In genomic region chr14:14702399-14703345, GRCm38 (mm10) we compare ENCODE assay signal across 8 mouse cellular contexts. TPM values are rescaled to one million over a fixed set of nuclear protein-coding genes. Genes with fewer than 3 reads are reported as not detected.
A peak's percentile ranks its signal among the peaks of the same experiment; 100 is the strongest.
DNase-seq lines count a peak whose midpoint lies in the region; ATAC-seq lines count a peak whose summit lies in the region.

No protein-coding gene starts in this region.

- peak; percentile 98 for ATAC-seq in hindbrain, embryonic 16.5 days

- WGBS in hindbrain, embryonic 16.5 days: under 1% methylated on average over 59 of the region's 85 CpGs
- under 1% methylated on average over 59 of the region's 85 CpGs for WGBS in macrophage (ENCODE audit: missing documents)

- peak; percentile 89 for DNase-seq in WW6 (ENCODE audit: low read depth, low spot score)
- DNase-seq in cerebellum, postnatal 4 days (ENCODE audit: low spot score in 2 of 2): peak; percentile 73 to 91
- peak; percentile 95 for DNase-seq in gastrocnemius, adult 18-20 months (ENCODE audit: low spot score)
- DNase-seq in left cerebral cortex, adult 18-20 months (ENCODE audit: low spot score in 2 of 2): peak; percentile 85 to 91
- DNase-seq in right cerebral cortex, adult 18-20 months: peak; percentile 90
- DNase-seq in urinary bladder, postnatal 10 days (ENCODE audit: low spot score): peak; percentile 69

- H3K79me2 ChIP-seq in macrophage (ENCODE audit: inconsistent target): peaks cover 31% of the 10 kb centered on the region

- H3K4me1 ChIP-seq in hindbrain, embryonic 16.5 days (ENCODE audit: control insufficient read depth, insufficient read depth, low read depth, low read length): peaks cover 17% of the 10 kb centered on the region

- H3K9ac ChIP-seq in hindbrain, embryonic 16.5 days (ENCODE audit: low read depth, low read length): peak overlapping the region; percentile 91

- no peaks in the 10 kb centered on the region for H3K9me3 ChIP-seq in hindbrain, embryonic 16.5 days (ENCODE audit: control insufficient read depth, low read length)

- no peaks in the 10 kb centered on the region for H3K27me3 ChIP-seq in hindbrain, embryonic 16.5 days (replicated peaks; ENCODE audit: control insufficient read depth, insufficient read depth, low read length)

- H3K4me2 ChIP-seq in hindbrain, embryonic 16.5 days (ENCODE audit: low read length): peak overlapping the region; percentile 68

- H3K4me3 ChIP-seq in hindbrain, embryonic 16.5 days (ENCODE audit: low read length): peak overlapping the region; percentile 66
- no peak overlapping the region; the same call in 1 of the 2 replicates for H3K4me3 ChIP-seq in macrophage (ENCODE audit: inconsistent target)

- H3K27ac ChIP-seq in hindbrain, embryonic 16.5 days (ENCODE audit: low read depth, low read length): peak overlapping the region; percentile 99
- H3K27ac ChIP-seq in macrophage: peak overlapping the region; percentile 39

- no peaks in the 10 kb centered on the region for H3K36me3 ChIP-seq in hindbrain, embryonic 16.5 days (ENCODE audit: control insufficient read depth, insufficient read depth, low read length)
- no peaks in the 10 kb centered on the region for H3K36me3 ChIP-seq in macrophage (ENCODE audit: inconsistent target)

RNA-seq across cellular contexts. Expression of gene Slc4a7, which starts 0.6 kb away (rescaled TPM):
- 1 to 10 TPM; 7.6 to 9.6 TPM for total RNA-seq in gastrocnemius, adult 18-20 months (2021)
- 22.6 and 25.4 TPM in 2 replicates for polyA plus RNA-seq in hindbrain, embryonic 16.5 days (2015; fragmentation: Nextera tagmentation; extraction: Ambion mirVana)
- total RNA-seq in left cerebral cortex, adult 18-20 months (2021): 10 to 100 TPM; 16.6 to 17.5 TPM
- total RNA-seq in macrophage (2018; cell fraction: chromatin; rRNA removed): 100 to 1,000 TPM in 11 of 26 experiments, 10 to 100 TPM in 15; 60.9 to 557 (median 89.9) TPM
- total RNA-seq in macrophage (2018; cell fraction: cytosol; rRNA removed): 10 to 100 TPM in 21 of 26 experiments, 1 to 10 TPM in 5; 8.0 to 42.1 (median 12.5) TPM
- total RNA-seq in macrophage (2018; cell fraction: nucleus; rRNA removed): 100 to 1,000 TPM in 6 of 26 experiments, 10 to 100 TPM in 20; 36.3 to 375 (median 59.2) TPM
- 4.6 to 16.9 TPM (median 7.7 TPM) in 3 replicates for polyA plus RNA-seq in macrophage (2018)
